Mouse (Mus musculus) thymus, adult 2 months (tissue): ENCODE measurements around the gene Tnk1.

Experiments
- CTCF ChIP-seq: fragments of 200-500 bp; IDR thresholded peaks from 2 replicates; pipeline ENCODE4 v1.5.1; 2012; ENCODE audit warnings: mild to moderate bottlenecking, control low read depth, low read length, moderate library complexity, borderline replicate concordance; ENCODE audit not compliant: control insufficient read depth, poor library complexity, insufficient read depth; ENCODE audit errors: extremely low read depth
- POLR2A ChIP-seq: fragments of 200-500 bp; IDR thresholded peaks from 2 replicates; pipeline ENCODE4 v1.6.1; 2012; ENCODE audit warnings: mild to moderate bottlenecking, low read length, control low read depth, moderate library complexity; ENCODE audit not compliant: control insufficient read depth, poor library complexity, insufficient read depth; ENCODE audit errors: extremely low read depth

- TF ChIP-seq CTCF (no peak), POLR2A (no peak)
These were observed 44.4 kb upstream of the Tnk1 start for GRCm38 (mm10) chr11:69902972-69903371.
